Mouse (Mus musculus): ENCODE data around the gene Dlx4. TPM values are rescaled to one million over a fixed set of nuclear protein-coding genes. Genes with fewer than 3 reads are reported as not detected.

Dlx4 gene
- polyA plus RNA-seq, 1 experiment = not detected

DNA sequence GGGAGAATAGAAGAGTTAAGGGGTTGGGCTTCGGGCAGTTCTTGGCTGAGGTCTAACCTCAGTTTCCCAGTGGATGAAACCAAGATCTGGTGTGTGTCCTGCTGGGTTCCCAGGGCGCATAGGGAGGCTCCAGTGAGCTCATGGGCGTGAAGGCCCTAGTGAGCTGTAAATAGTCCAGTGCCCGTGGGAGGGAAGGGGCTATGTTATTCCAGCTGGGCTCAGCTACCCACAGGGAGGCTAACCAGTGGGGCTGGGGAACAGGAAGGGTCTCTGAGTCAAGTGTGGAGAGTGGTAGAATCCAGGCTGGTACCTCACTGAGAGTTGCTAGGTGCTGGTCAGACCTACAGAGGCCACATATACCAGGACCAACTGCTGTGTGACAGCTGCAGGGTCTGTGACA lies 15.6 kb upstream of the Dlx4 start:
- 80% methylated on average over 4 of the region's 4 CpGs for WGBS
- no peaks in the 10 kb centered on the region for H3K4me1 ChIP-seq (ENCODE audit: control insufficient read depth, insufficient read depth, low read length)
- no peaks in the 10 kb centered on the region for H3K27me3 ChIP-seq (replicated peaks; ENCODE audit: control insufficient read depth, insufficient read depth, low read length)
- no peak overlapping the region for H3K27ac ChIP-seq (ENCODE audit: insufficient read depth, low read depth, low read length)
- H3K36me3 ChIP-seq (ENCODE audit: control insufficient read depth, insufficient read depth, low read length) = no peaks in the 10 kb centered on the region
- TF ChIP-seq CTCF (conservative IDR thresholded peaks at IDR 0.05; ENCODE audit: insufficient read depth, insufficient read length, low read depth, low read length) = no peak
- TF ChIP-seq POLR2A (IDR thresholded peaks at IDR 0.05; ENCODE audit: low read depth, low read length) = no peak
- H3K4me3 ChIP-seq (ENCODE audit: insufficient read depth, low read depth, low read length) = no peak overlapping the region
- DNase-seq = no peak

DNA sequence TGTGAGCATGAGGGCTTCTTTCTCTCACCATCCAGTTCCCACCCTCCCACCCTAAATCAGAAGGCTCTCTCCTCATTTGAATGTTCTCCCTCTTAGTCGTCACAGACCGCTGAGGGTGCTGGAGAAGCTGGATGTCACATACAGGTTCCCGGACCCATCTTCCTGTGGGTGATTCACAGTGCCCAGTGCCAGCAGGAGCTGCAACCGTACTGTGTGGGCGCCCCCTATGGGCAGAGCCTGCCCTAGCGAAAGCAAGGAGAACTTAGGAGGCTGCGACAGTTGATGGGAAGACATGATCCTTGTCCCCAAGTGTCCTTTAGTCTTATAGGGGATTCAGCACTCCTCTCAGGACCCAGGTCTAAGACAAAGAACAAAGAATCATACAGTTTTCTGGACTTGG lies 14.6 kb upstream of the Dlx4 start:
- no peaks in the 10 kb centered on the region for H3K27me3 ChIP-seq (replicated peaks; ENCODE audit: control insufficient read depth, insufficient read depth, low read length)
- H3K4me1 ChIP-seq (ENCODE audit: control insufficient read depth, insufficient read depth, low read length) = no peaks in the 10 kb centered on the region
- no peak overlapping the region for H3K4me3 ChIP-seq (ENCODE audit: insufficient read depth, low read depth, low read length)
- no peak for DNase-seq
- no peak for TF ChIP-seq CTCF (conservative IDR thresholded peaks at IDR 0.05; ENCODE audit: insufficient read depth, insufficient read length, low read depth, low read length)
- no peak for TF ChIP-seq POLR2A (IDR thresholded peaks at IDR 0.05; ENCODE audit: low read depth, low read length)
- WGBS = 67% methylated on average over 7 of the region's 7 CpGs
- H3K27ac ChIP-seq (ENCODE audit: insufficient read depth, low read depth, low read length) = no peak overlapping the region
- H3K36me3 ChIP-seq (ENCODE audit: control insufficient read depth, insufficient read depth, low read length) = no peaks in the 10 kb centered on the region

DNA sequence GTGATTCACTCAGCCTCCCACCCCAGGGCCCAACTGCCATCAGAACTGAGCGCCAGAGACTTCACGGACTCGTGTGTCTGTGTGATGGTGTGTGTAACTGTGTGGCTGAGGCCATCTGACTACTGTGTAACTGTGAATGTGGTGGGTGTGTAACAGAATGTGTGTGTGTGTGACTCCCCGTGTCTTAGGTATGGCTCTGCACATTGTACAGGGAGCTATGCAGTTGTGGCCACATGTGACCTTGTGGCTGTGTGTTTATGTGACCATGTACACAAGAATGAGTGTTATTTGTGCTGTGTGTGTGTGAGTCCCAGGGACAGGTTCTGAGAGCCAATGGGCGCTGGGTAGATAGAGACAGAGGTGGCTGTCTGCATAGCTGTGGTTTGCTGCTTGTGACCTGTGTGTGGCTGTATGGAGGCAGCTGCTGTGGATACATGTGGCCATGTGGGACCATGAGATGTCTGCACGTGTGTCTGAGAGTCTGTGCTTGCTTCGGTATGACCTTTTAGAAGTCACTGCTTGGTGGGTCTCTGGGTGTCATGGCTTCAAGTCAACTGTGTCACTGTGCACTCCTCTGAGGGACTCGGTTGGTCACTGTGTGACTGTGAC lies 13.8 kb upstream of the Dlx4 start:
- DNase-seq = no peak
- TF ChIP-seq CTCF (conservative IDR thresholded peaks at IDR 0.05; ENCODE audit: insufficient read depth, insufficient read length, low read depth, low read length) (no peak), POLR2A (IDR thresholded peaks at IDR 0.05; ENCODE audit: low read depth, low read length) (no peak)
- Histone ChIP-seq H3K4me1 (ENCODE audit: control insufficient read depth, insufficient read depth, low read length) (no peaks in the 10 kb centered on the region), H3K27ac (ENCODE audit: insufficient read depth, low read depth, low read length) (no peak overlapping the region), H3K36me3 (ENCODE audit: control insufficient read depth, insufficient read depth, low read length) (no peaks in the 10 kb centered on the region), H3K27me3 (replicated peaks; ENCODE audit: control insufficient read depth, insufficient read depth, low read length) (no peaks in the 10 kb centered on the region; the same call in 1 of the 2 replicates), H3K4me3 (ENCODE audit: insufficient read depth, low read depth, low read length) (no peak overlapping the region)
- 86% methylated on average over 8 of the region's 8 CpGs for WGBS

DNA sequence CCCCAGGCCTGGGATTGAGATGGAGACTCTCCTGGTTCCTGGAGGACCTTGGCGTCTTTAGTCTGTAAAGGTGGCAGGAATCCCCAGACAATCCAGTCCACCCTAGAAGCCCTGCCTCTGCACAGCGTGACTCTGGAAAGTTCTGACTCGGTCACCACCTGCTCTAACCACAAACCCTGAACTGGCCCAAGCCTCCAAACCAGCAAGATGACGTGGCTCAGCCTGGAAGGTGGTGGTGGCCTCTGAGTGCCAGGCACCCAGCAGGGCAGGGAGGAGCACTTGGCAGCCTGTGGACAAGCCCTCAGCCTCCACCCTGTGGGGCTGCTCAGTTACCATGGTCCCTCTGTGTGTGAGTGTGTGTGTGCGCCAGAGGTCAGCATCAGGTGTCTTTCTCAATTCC lies 11.8 kb upstream of the Dlx4 start:
- Histone ChIP-seq H3K27ac (ENCODE audit: insufficient read depth, low read depth, low read length) (no peak overlapping the region), H3K4me1 (ENCODE audit: control insufficient read depth, insufficient read depth, low read length) (no peaks in the 10 kb centered on the region), H3K27me3 (replicated peaks; ENCODE audit: control insufficient read depth, insufficient read depth, low read length) (no peaks in the 10 kb centered on the region; the same call in 1 of the 2 replicates), H3K36me3 (ENCODE audit: control insufficient read depth, insufficient read depth, low read length) (no peaks in the 10 kb centered on the region), H3K4me3 (ENCODE audit: insufficient read depth, low read depth, low read length) (no peak overlapping the region)
- TF ChIP-seq POLR2A (IDR thresholded peaks at IDR 0.05; ENCODE audit: low read depth, low read length) (no peak), CTCF (conservative IDR thresholded peaks at IDR 0.05; ENCODE audit: insufficient read depth, insufficient read length, low read depth, low read length) (no peak)
- WGBS = 86% methylated on average over 5 of the region's 5 CpGs
- no peak for DNase-seq

DNA sequence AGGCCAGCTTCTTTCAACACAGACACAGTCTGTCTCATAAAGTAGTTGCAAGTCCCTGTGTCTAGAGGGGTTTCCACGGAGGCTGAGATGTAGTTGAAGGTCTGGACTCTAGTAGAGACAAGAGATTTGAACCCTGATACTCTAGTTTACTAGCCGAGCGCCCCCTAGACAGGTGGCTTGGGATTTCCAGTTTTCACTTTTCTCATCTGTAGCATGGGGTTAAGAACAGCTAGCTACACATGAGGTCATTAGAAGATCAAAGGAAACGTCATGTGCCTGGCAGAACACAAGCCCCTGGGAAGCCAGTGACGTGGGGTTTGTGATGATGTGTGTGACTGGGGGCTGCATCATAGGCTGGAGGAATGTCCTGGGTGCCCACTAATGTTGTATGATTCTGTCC lies 11.3 kb upstream of the Dlx4 start:
- no peak for TF ChIP-seq POLR2A (IDR thresholded peaks at IDR 0.05; ENCODE audit: low read depth, low read length)
- no peak for TF ChIP-seq CTCF (conservative IDR thresholded peaks at IDR 0.05; ENCODE audit: insufficient read depth, insufficient read length, low read depth, low read length)
- H3K27ac ChIP-seq (ENCODE audit: insufficient read depth, low read depth, low read length) = no peak overlapping the region
- no peaks in the 10 kb centered on the region; the same call in 1 of the 2 replicates for H3K27me3 ChIP-seq (replicated peaks; ENCODE audit: control insufficient read depth, insufficient read depth, low read length)
- WGBS = 74% methylated on average over 5 of the region's 5 CpGs
- no peak overlapping the region for H3K4me3 ChIP-seq (ENCODE audit: insufficient read depth, low read depth, low read length)
- H3K36me3 ChIP-seq (ENCODE audit: control insufficient read depth, insufficient read depth, low read length) = no peaks in the 10 kb centered on the region
- no peaks in the 10 kb centered on the region for H3K4me1 ChIP-seq (ENCODE audit: control insufficient read depth, insufficient read depth, low read length)
- DNase-seq = no peak

DNA sequence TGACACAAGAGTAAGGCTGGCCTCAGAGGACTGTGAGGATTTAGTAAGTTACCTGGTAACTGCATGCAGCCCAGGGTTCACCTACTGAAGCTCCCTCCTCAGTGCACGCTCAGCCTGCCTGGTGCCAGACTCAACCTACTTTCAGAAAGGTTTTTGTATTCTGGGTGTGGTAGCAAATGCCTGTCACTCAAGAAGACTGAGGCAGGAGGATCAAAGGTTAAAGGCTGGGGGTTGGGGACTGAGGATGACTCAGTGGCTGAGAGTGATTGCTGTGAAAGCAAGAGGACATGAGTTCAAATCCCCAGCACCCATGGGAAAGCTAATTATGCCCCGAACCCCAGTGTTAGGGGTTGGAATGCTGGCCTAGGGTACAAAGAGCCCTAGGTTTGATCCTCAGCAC lies 9.4 kb upstream of the Dlx4 start:
- no peak overlapping the region for H3K27ac ChIP-seq (ENCODE audit: insufficient read depth, low read depth, low read length)
- DNase-seq = no peak
- peaks cover under 1% of the 10 kb centered on the region for H3K27me3 ChIP-seq (replicated peaks; ENCODE audit: control insufficient read depth, insufficient read depth, low read length)
- H3K4me3 ChIP-seq (ENCODE audit: insufficient read depth, low read depth, low read length) = no peak overlapping the region
- H3K36me3 ChIP-seq (ENCODE audit: control insufficient read depth, insufficient read depth, low read length) = no peaks in the 10 kb centered on the region
- WGBS = 92% methylated on average over 2 of the region's 2 CpGs
- no peaks in the 10 kb centered on the region for H3K4me1 ChIP-seq (ENCODE audit: control insufficient read depth, insufficient read depth, low read length)
- no peak for TF ChIP-seq POLR2A (IDR thresholded peaks at IDR 0.05; ENCODE audit: low read depth, low read length)
- no peak for TF ChIP-seq CTCF (conservative IDR thresholded peaks at IDR 0.05; ENCODE audit: insufficient read depth, insufficient read length, low read depth, low read length)

DNA sequence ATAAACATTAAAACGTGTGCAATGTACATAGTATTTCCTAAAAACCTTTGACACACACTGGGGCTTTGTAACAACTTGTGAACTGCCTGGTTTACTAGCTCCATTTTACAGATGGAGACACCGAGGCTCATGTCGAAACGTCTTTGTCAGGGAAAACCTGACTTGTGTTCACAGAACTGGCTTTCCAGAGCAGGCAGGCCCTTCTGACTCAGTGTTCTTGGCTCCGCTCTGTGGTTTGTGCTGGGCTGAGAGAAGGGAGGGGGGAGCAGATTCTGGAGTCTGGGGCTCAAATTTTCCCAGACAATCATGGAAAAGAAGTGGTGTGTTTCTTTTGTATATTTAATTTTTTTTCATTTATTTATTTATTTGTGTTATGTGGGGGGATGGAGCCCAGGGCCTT lies 7.6 kb upstream of the Dlx4 start:
- DNase-seq = no peak
- H3K27ac ChIP-seq (ENCODE audit: insufficient read depth, low read depth, low read length) = no peak overlapping the region
- H3K36me3 ChIP-seq (ENCODE audit: control insufficient read depth, insufficient read depth, low read length) = no peaks in the 10 kb centered on the region
- WGBS = 76% methylated on average over 5 of the region's 5 CpGs
- H3K27me3 ChIP-seq (replicated peaks; ENCODE audit: control insufficient read depth, insufficient read depth, low read length) = peaks cover 10% of the 10 kb centered on the region
- TF ChIP-seq CTCF (conservative IDR thresholded peaks at IDR 0.05; ENCODE audit: insufficient read depth, insufficient read length, low read depth, low read length) (no peak), POLR2A (IDR thresholded peaks at IDR 0.05; ENCODE audit: low read depth, low read length) (no peak)
- no peak overlapping the region for H3K4me3 ChIP-seq (ENCODE audit: insufficient read depth, low read depth, low read length)
- no peaks in the 10 kb centered on the region for H3K4me1 ChIP-seq (ENCODE audit: control insufficient read depth, insufficient read depth, low read length)
